Comparison of ENCODE assay signal across 34 mouse cellular contexts in genomic region chr14:121516881-121517280, GRCm38 (mm10). TPM values are rescaled to one million over a fixed set of nuclear protein-coding genes. Genes with fewer than 3 reads are reported as not detected.
"Had no signal": no experiment of that assay in that cellular context is flagged by ENCODE, and none has a peak within 500 bp of the region (broad histone marks: within the 10 kb centered on the region; RNA-seq: fewer than 3 reads in every experiment).

No protein-coding gene starts in this region.

- H3K9ac ChIP-seq: embryonic facial prominence, embryonic 12.5 days; embryonic facial prominence, embryonic 13.5 days; embryonic facial prominence, embryonic 15.5 days; forebrain, embryonic 12.5 days; forebrain, embryonic 15.5 days; forebrain, postnatal 0 days had no signal

- H3K4me2 ChIP-seq: embryonic facial prominence, embryonic 12.5 days; embryonic facial prominence, embryonic 13.5 days; embryonic facial prominence, embryonic 15.5 days; forebrain, embryonic 12.5 days; forebrain, embryonic 15.5 days had no signal

- H3K27me3 ChIP-seq: embryonic facial prominence, embryonic 12.5 days; embryonic facial prominence, embryonic 13.5 days; embryonic facial prominence, embryonic 15.5 days; forebrain, embryonic 12.5 days; forebrain, embryonic 15.5 days had no signal

- DNase-seq: cerebellum, adult 18-20 months; cerebellum, adult 2 months; cerebellum, adult 8-10 months; cerebellum, adult 9-10 months; cerebellum, adult 9-11 months; cerebellum, postnatal 10 days; cerebellum, postnatal 14 days; cerebellum, postnatal 25 days; cerebellum, postnatal 36 days; embryo, embryonic 11 days; forebrain, postnatal 0 days; gastrocnemius, adult 2 months; gastrocnemius, postnatal 10 days; gastrocnemius, postnatal 14 days; gastrocnemius, postnatal 25 days; gastrocnemius, postnatal 36 days; heart, adult 11 months; heart, adult 18-20 months; heart, adult 2 months had no signal

- H3K4me1 ChIP-seq: embryonic facial prominence, embryonic 12.5 days; embryonic facial prominence, embryonic 13.5 days; embryonic facial prominence, embryonic 15.5 days; forebrain, embryonic 10.5 days; forebrain, embryonic 12.5 days; forebrain, embryonic 15.5 days had no signal

- H3K27ac ChIP-seq: embryonic facial prominence, embryonic 10.5 days; embryonic facial prominence, embryonic 12.5 days; embryonic facial prominence, embryonic 13.5 days; embryonic facial prominence, embryonic 15.5 days; forebrain, embryonic 10.5 days; forebrain, embryonic 12.5 days; forebrain, embryonic 15.5 days; gastrocnemius, adult 2 months; heart, adult 2 months; heart, embryonic 10.5 days had no signal

- ATAC-seq: forebrain, embryonic 14.5 days; forebrain, embryonic 15.5 days; forebrain, embryonic 16.5 days; forebrain, postnatal 0 days had no signal

- H3K36me3 ChIP-seq: embryonic facial prominence, embryonic 10.5 days; embryonic facial prominence, embryonic 12.5 days; embryonic facial prominence, embryonic 13.5 days; embryonic facial prominence, embryonic 15.5 days; forebrain, embryonic 10.5 days; forebrain, embryonic 12.5 days; forebrain, embryonic 15.5 days; heart, embryonic 10.5 days had no signal

- H3K4me3 ChIP-seq: embryonic facial prominence, embryonic 10.5 days; embryonic facial prominence, embryonic 12.5 days; embryonic facial prominence, embryonic 13.5 days; embryonic facial prominence, embryonic 15.5 days; erythroblast, embryonic 14.5 days; forebrain, embryonic 10.5 days; forebrain, embryonic 12.5 days; forebrain, embryonic 15.5 days; gastrocnemius, adult 2 months; heart, adult 2 months; heart, embryonic 10.5 days had no signal

- H3K9me3 ChIP-seq: embryonic facial prominence, embryonic 10.5 days; embryonic facial prominence, embryonic 12.5 days; embryonic facial prominence, embryonic 13.5 days; embryonic facial prominence, embryonic 15.5 days; forebrain, embryonic 10.5 days; forebrain, embryonic 12.5 days; forebrain, embryonic 15.5 days; heart, embryonic 10.5 days had no signal

RNA-seq across cellular contexts. Expression of gene Slc15a1, which starts 11.8 kb away (rescaled TPM):
- total RNA-seq: forebrain, postnatal 0 days; gastrocnemius, adult 18-20 months; gastrocnemius, adult 2 months; gastrocnemius, adult 8-10 months; gastrocnemius, postnatal 10 days; gastrocnemius, postnatal 14 days; gastrocnemius, postnatal 25 days; gastrocnemius, postnatal 36 days; gastrocnemius, postnatal 4 days; heart, adult 18-20 months; heart, adult 2 months had no signal
- polyA plus RNA-seq: cerebellum, adult 2 months; embryonic facial prominence, embryonic 11.5 days; forebrain, embryonic 10.5 days; forebrain, embryonic 12.5 days; forebrain, embryonic 14.5 days; forebrain, embryonic 15.5 days; forebrain, embryonic 16.5 days; heart, adult 2 months; heart, embryonic 10.5 days had no signal
